Mouse (Mus musculus) hindbrain, embryonic 12.5 days (tissue): ENCODE results near the gene Pxk. TPM values are rescaled to one million over a fixed set of nuclear protein-coding genes. Genes with fewer than 3 reads are reported as not detected.

Experiments
- ATAC-seq: fragments of 200-750 bp; cut with Nextera tagmentation; 2 replicates; pipeline ENCODE4 v1.8.0; 2017; ENCODE audit warnings: moderate TSS enrichment; ENCODE audit not compliant: low FRiP score
- H3K27ac ChIP-seq: fragments of 300-500 bp; sonication (generic); 2 replicates; pipeline ENCODE4 v1.5.1; 2016; ENCODE audit warnings: mild to moderate bottlenecking
- H3K27me3 ChIP-seq: fragments of 300-500 bp; sonication (generic); 2 replicates; pipeline ENCODE4 v1.6.1; 2016; ENCODE audit warnings: mild to moderate bottlenecking
- H3K36me3 ChIP-seq: fragments of 300-500 bp; sonication (generic); 2 replicates; pipeline ENCODE4 v1.6.1; 2016; ENCODE audit warnings: mild to moderate bottlenecking
- H3K4me1 ChIP-seq: fragments of 300-500 bp; sonication (generic); 2 replicates; pipeline ENCODE4 v1.6.1; 2016
- H3K4me2 ChIP-seq: fragments of 300-500 bp; sonication (generic); replicated peaks from 2 replicates; pipeline ENCODE4 v1.6.1; 2016; ENCODE audit warnings: mild to moderate bottlenecking
- H3K4me3 ChIP-seq: fragments of 300-500 bp; sonication (generic); 2 replicates; pipeline ENCODE4 v1.5.1; 2016; ENCODE audit warnings: mild to moderate bottlenecking
- H3K9ac ChIP-seq: fragments of 300-500 bp; sonication (generic); 2 replicates; pipeline ENCODE4 v1.6.1; 2016; ENCODE audit warnings: mild to moderate bottlenecking, moderate library complexity
- H3K9me3 ChIP-seq: fragments of 300-500 bp; sonication (generic); replicated peaks from 2 replicates; pipeline ENCODE4 v1.6.1; 2016; ENCODE audit warnings: mild to moderate bottlenecking
- WGBS: fragments of 180-500 bp; shearing (Covaris S2); methylation state at CpG from one replicate; pipeline ENCODE4 v1.1.7; 2016; 5-methylcytosine and 5-hydroxymethylcytosine counted together
- polyA plus RNA-seq: library from polyadenylated mRNA; unstranded; fragments of >200 nt; fragmentation: Nextera tagmentation; extraction: Ambion mirVana; gene quantifications from 2 replicates; pipeline ENCODE4 v1.2.1, GENCODE M21; 2016

The Pxk gene
- polyA plus RNA-seq, 1 experiment from 2014 or later, result 43.0 TPM

- no peak for ATAC-seq
- 74% methylated on average over 12 of the region's 12 CpGs for WGBS
- H3K4me2 ChIP-seq, result no peak overlapping the region
Observed at GRCm38 (mm10) chr14:8191331-8191965, 93.4 kb downstream of the Pxk start.

GRCm38 (mm10) chr14:8192727-8193126 is 94.7 kb downstream of the Pxk start:
- Histone ChIP-seq H3K4me2 (no peak overlapping the region), H3K27me3 (no peaks in the 10 kb centered on the region), H3K9me3 (no peaks in the 10 kb centered on the region), H3K4me1 (no peaks in the 10 kb centered on the region), H3K4me3 (no peak overlapping the region), H3K27ac (no peak overlapping the region), H3K36me3 (no peaks in the 10 kb centered on the region), H3K9ac (no peak overlapping the region)
- ATAC-seq, result no peak
- 92% methylated on average over 6 of the region's 6 CpGs for WGBS

More at GRCm38 (mm10) chr14:8191331-8191965, 93.4 kb downstream of the Pxk start:
- Histone ChIP-seq H3K9me3 (no peaks in the 10 kb centered on the region), H3K27ac (no peak overlapping the region), H3K36me3 (no peaks in the 10 kb centered on the region), H3K27me3 (no peaks in the 10 kb centered on the region), H3K4me3 (no peak overlapping the region), H3K4me1 (no peaks in the 10 kb centered on the region), H3K9ac (no peak overlapping the region)

- H3K4me1 ChIP-seq, result no peaks in the 10 kb centered on the region
- ATAC-seq, result no peak
- H3K9ac ChIP-seq, result no peak overlapping the region
- H3K4me2 ChIP-seq, result no peak overlapping the region
- H3K9me3 ChIP-seq, result no peaks in the 10 kb centered on the region
- H3K4me3 ChIP-seq, result no peak overlapping the region
- WGBS, result 85% methylated on average over 5 of the region's 5 CpGs
- H3K27ac ChIP-seq, result no peak overlapping the region
- H3K27me3 ChIP-seq, result no peaks in the 10 kb centered on the region
- no peaks in the 10 kb centered on the region for H3K36me3 ChIP-seq
Observed at GRCm38 (mm10) chr14:8200769-8201168, 102.8 kb downstream of the Pxk start.

- Histone ChIP-seq H3K9ac (no peak overlapping the region), H3K36me3 (no peaks in the 10 kb centered on the region), H3K27ac (no peak overlapping the region), H3K4me3 (no peak overlapping the region), H3K27me3 (no peaks in the 10 kb centered on the region), H3K4me2 (no peak overlapping the region), H3K9me3 (no peaks in the 10 kb centered on the region), H3K4me1 (peaks cover 2% of the 10 kb centered on the region; the same call in 1 of the 2 replicates)
- WGBS, result 87% methylated on average over 3 of the region's 3 CpGs
- no peak for ATAC-seq
Observed at GRCm38 (mm10) chr14:8201715-8202114, 103.7 kb downstream of the Pxk start.

- no peak overlapping the region for H3K9ac ChIP-seq
- H3K27me3 ChIP-seq, result no peaks in the 10 kb centered on the region
- H3K4me3 ChIP-seq, result no peak overlapping the region
- H3K9me3 ChIP-seq, result no peaks in the 10 kb centered on the region
- no peak for ATAC-seq
- H3K4me1 ChIP-seq, result peaks cover 11% of the 10 kb centered on the region
- H3K4me2 ChIP-seq, result no peak overlapping the region
- WGBS, result 49% methylated on average over 9 of the region's 9 CpGs
- H3K27ac ChIP-seq, result no peak overlapping the region
- no peaks in the 10 kb centered on the region for H3K36me3 ChIP-seq
Observed at GRCm38 (mm10) chr14:8206179-8206910, 108.3 kb downstream of the Pxk start.

GRCm38 (mm10) chr14:8207105-8207504 is 109.1 kb downstream of the Pxk start:
- Histone ChIP-seq H3K9ac (no peak overlapping the region), H3K27ac (peak overlapping the region; percentile 55; the same call in 1 of the 2 replicates), H3K4me3 (no peak overlapping the region), H3K36me3 (no peaks in the 10 kb centered on the region), H3K27me3 (no peaks in the 10 kb centered on the region), H3K9me3 (no peaks in the 10 kb centered on the region), H3K4me2 (no peak overlapping the region), H3K4me1 (peaks cover 11% of the 10 kb centered on the region)
- peak; percentile 62 for ATAC-seq
- 10% methylated on average over 5 of the region's 5 CpGs for WGBS

GRCm38 (mm10) chr14:8207543-8207942 is 109.5 kb downstream of the Pxk start:
- Histone ChIP-seq H3K27ac (peak overlapping the region; percentile 55; the same call in 1 of the 2 replicates), H3K9me3 (no peaks in the 10 kb centered on the region), H3K4me2 (no peak overlapping the region), H3K27me3 (no peaks in the 10 kb centered on the region), H3K36me3 (no peaks in the 10 kb centered on the region), H3K9ac (no peak overlapping the region), H3K4me3 (no peak overlapping the region), H3K4me1 (peaks cover 11% of the 10 kb centered on the region)
- no peak for ATAC-seq
- WGBS, result 52% methylated on average over 5 of the region's 5 CpGs

GRCm38 (mm10) chr14:8208876-8209275 is 110.9 kb downstream of the Pxk start:
- Histone ChIP-seq H3K27me3 (no peaks in the 10 kb centered on the region), H3K4me3 (no peak overlapping the region), H3K4me2 (no peak overlapping the region), H3K9ac (no peak overlapping the region), H3K36me3 (no peaks in the 10 kb centered on the region), H3K9me3 (no peaks in the 10 kb centered on the region), H3K27ac (no peak overlapping the region), H3K4me1 (peaks cover 11% of the 10 kb centered on the region)
- 73% methylated on average over 3 of the region's 3 CpGs for WGBS
- ATAC-seq, result no peak

- ATAC-seq, result no peak
- WGBS, result 84% methylated on average over 2 of the region's 2 CpGs
- Histone ChIP-seq H3K4me3 (no peak overlapping the region), H3K27ac (no peak overlapping the region), H3K9me3 (no peaks in the 10 kb centered on the region), H3K36me3 (no peaks in the 10 kb centered on the region), H3K9ac (no peak overlapping the region), H3K27me3 (peaks cover 2% of the 10 kb centered on the region; the same call in 1 of the 2 replicates), H3K4me1 (peaks cover 15% of the 10 kb centered on the region), H3K4me2 (no peak overlapping the region)
Observed at GRCm38 (mm10) chr14:8209896-8210295, 111.9 kb downstream of the Pxk start.

GRCm38 (mm10) chr14:8212996-8213395 is 115.0 kb downstream of the Pxk start:
- Histone ChIP-seq H3K4me3 (no peak overlapping the region), H3K27ac (no peak overlapping the region), H3K4me2 (no peak overlapping the region), H3K4me1 (peaks cover 15% of the 10 kb centered on the region), H3K9me3 (no peaks in the 10 kb centered on the region), H3K27me3 (peaks cover 24% of the 10 kb centered on the region), H3K36me3 (no peaks in the 10 kb centered on the region), H3K9ac (no peak overlapping the region)
- WGBS, result 88% methylated on average over 2 of the region's 2 CpGs
- no peak for ATAC-seq

GRCm38 (mm10) chr14:8213803-8214224 is 115.8 kb downstream of the Pxk start, which contains the start of gene Kctd6:
Kctd6 (plus strand) TSS chr14:8214140.
- H3K4me1 ChIP-seq, result peaks cover 21% of the 10 kb centered on the region
- H3K27ac ChIP-seq, result peak within 1 kb of the TSS; percentile 84
- H3K4me3 ChIP-seq, result peak within 1 kb of the TSS; percentile 65
- H3K9me3 ChIP-seq, result no peaks in the 10 kb centered on the region
- ATAC-seq, result peak; percentile 97
- H3K36me3 ChIP-seq, result no peaks in the 10 kb centered on the region
- WGBS, result under 1% methylated on average over 32 of the region's 49 CpGs
- H3K9ac ChIP-seq, result peak within 1 kb of the TSS; percentile 85
- peak within 1 kb of the TSS; percentile 68 for H3K4me2 ChIP-seq
- peaks cover 25% of the 10 kb centered on the region for H3K27me3 ChIP-seq
